Mouse (Mus musculus): Measurements from ENCODE around the gene Srgap1. TPM values are rescaled to one million over a fixed set of nuclear protein-coding genes. Genes with fewer than 3 reads are reported as not detected.

Srgap1 gene
- polyA plus RNA-seq, 1 experiment, result 4.9 TPM

- no peak for DNase-seq (ENCODE audit: low spot score)
These were observed 164.7 kb downstream of the Srgap1 start for GRCm38 (mm10) chr10:121882461-121882860.

- DNase-seq (ENCODE audit: low spot score), result no peak
These were observed 168.3 kb downstream of the Srgap1 start for GRCm38 (mm10) chr10:121878855-121879254.

- DNase-seq (ENCODE audit: low spot score), result no peak
These were observed 169.2 kb downstream of the Srgap1 start for GRCm38 (mm10) chr10:121877906-121878305.

DNA sequence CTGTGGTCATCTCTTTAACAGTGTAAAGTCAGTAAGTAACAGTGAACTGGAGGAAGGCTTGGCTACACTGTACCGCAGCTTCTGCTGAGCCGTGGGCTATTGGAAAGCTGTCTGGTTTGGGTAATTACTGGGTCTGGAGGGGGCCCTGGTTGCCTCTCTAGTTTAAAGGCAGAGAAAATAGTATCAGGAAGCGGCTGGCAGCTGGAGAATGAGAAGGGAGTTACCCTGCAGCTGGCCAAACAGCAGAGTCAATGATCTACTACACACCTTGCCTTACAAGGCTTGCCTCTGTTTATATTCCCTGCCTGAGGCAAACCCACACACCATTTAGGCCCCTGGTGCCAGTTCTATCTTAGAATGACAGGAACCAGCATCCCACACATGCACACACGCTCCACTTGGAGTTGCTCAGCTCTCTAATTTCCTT, 174.0 kb downstream of the Srgap1 start:
- no peak for DNase-seq (ENCODE audit: low spot score)

GRCm38 (mm10) chr10:121869941-121870340, 177.2 kb downstream of the Srgap1 start:
- DNase-seq (ENCODE audit: low spot score), result no peak

DNA sequence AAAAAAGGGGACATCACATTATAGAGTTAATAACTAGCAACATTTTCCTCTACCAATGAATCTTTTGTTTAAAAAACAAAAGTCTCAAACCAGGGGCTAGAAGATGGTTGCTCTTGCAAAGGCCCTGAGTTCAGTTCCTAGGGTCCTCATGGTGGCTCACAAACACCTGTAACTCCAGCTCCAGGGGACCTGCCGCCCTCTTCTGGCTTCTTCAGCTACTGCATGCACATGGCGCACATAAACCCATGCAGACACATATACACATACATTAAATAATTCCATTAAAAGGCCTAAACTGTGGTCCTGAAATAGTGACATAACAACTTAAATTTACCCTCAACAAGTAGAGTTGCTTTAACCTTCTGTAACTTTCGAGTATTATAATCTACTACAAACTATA, 178.9 kb downstream of the Srgap1 start:
- DNase-seq (ENCODE audit: low spot score), result no peak

DNA sequence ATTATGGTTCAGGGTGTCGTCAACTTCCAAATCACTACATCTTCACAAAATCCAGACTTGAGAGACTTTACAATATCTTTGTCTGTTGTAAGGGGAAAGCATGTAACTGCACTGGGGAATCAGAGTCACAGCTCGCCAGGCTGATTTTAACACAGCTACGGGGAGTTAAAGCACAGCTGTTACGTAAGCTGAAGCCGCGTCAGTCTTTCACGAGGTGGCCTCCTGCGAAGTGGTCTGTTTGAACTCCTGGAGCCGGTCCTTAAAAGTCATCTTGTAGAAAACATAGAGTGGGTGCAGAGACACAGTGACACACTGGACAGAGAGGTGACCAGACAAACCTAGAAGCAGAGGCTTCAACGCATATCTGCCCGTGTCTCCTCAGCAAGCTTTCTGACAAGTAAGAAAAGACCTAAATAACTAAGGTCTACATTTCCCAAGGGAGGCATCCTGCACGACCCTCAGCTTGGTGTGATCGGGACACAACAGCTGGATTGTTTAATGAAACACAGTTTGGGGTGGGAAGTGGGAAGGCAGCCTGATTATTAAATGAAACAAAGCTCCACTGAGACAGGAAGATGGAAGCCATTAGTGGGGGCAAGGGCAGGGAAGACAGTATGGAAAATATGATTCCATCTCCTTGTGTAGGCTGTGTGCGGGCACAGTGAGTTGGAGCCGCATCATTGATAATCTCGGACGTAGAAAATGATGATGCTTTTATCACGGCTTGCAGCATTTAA, 181.4 kb downstream of the Srgap1 start:
- DNase-seq (ENCODE audit: low spot score), result no peak

- DNase-seq (ENCODE audit: low spot score), result no peak
These were observed 186.2 kb downstream of the Srgap1 start for GRCm38 (mm10) chr10:121860924-121861323.

DNA sequence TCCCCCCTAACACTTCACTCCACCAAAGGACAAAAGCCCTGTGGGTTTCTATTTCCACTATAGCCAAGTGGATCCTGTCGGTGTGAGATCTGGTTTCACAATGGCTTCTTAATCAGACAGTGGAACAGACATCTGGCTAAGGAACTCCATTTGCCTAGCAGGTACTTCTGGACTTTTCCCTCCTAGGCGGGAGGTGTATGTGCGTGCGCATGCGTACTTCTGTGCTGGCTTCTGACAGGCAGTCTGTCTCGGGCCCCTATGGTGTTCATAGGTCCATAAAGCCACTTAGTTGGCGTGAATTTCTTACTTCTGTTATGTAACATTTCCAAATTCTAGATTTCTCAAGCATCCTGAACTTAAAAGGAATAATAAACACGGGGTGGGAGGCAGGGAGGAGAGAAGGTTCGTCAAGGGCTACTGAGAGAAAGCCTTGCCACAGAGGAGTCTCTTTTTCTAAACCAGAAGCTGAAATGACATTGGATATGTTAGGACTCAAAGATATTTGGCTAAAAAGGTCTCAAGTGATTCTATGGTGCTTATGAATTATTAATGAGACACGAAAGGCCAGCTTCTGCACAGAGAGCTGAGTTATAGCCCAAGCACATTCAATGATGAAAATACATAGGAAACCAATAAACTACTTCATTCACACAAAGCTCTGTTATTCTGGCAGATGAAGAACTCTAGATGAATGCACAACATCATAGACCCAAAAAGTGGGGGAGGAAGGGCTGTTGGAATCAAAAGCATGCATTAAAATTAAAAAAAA, 187.1 kb downstream of the Srgap1 start:
- no peak for DNase-seq (ENCODE audit: low spot score)

DNA sequence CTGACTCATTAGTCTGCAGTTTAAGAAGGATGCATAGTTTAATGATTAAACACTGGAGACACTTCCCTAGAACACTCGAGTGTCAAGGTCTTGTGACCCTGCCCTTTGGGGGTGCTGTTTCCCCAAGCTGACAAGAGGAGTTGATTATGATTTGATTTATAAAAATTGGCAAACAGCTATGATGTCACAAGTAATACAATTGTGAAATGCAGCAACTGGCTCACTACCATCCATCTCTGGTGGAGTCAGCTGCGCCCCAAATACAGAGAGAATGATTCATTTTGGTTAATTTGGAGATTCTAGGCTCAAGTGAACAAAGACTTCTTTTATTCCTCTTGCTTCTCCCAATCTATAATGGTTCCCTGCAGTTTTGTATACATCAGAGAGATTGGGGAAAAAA, 188.2 kb downstream of the Srgap1 start:
- DNase-seq (ENCODE audit: low spot score), result no peak

- no peak for DNase-seq (ENCODE audit: low spot score)
These were observed 189.0 kb downstream of the Srgap1 start for GRCm38 (mm10) chr10:121858086-121858485.

GRCm38 (mm10) chr10:121855863-121856446, 191.2 kb downstream of the Srgap1 start:
- DNase-seq (ENCODE audit: low spot score), result no peak

- DNase-seq (ENCODE audit: low spot score), result no peak
These were observed 193.7 kb downstream of the Srgap1 start for GRCm38 (mm10) chr10:121853385-121853808.

- DNase-seq (ENCODE audit: low spot score), result no peak
These were observed 197.6 kb downstream of the Srgap1 start for GRCm38 (mm10) chr10:121849496-121849895.

DNA sequence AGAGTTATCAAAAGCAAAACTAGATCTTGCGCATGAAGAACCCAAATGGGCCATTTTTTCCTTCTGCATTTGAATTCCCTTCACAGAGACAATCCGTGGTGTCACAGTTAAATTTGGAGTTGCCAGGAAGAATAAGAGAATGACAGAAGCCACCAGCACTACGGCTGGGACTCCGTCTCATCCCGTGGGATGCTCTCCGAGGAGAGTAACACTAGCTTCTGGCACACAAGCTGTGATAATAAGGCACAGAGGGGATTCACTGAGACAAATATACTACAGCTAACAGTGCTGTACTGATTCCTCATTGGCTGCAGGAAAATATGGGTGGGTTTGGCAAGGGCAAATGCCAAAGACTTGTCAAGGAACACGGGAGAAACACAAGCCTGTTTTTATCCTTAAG, 201.4 kb downstream of the Srgap1 start:
- no peak for DNase-seq (ENCODE audit: low spot score)

DNA sequence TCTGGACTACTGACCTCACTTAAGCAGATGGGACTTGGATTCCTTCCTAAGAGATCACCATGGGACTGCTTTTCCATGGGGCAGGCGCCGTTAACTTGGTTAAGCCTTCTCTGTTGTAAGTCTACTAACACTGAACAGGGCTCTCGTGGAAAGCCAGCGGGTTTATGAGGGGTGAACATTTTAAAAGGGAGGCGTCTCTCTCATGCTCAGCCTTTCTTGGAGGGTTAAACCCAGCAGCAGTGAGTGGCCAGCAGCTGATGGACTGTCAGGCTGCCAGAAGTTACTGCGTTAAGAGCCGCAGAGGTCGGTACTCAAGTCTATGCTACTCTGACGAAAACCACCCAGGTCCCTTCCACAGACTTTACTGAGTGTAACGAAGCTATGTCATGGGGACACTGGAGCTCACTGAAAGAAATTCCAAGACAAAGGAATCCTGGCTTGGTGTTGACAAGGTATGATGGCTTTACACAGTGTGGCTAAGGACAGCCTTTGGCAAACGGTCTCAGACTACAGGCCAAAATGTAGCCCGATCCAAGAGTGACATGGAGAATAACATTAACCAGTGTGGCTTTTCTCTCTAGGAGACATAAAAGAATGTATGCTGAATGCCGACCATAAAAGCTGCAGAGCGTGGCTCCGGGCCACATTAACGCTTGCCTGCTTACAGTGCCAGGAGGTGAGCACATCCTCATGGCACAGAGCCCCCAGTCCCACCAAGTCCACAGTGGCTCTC, 209.8 kb downstream of the Srgap1 start:
- DNase-seq (ENCODE audit: low spot score), result peak; percentile 25

GRCm38 (mm10) chr10:121836507-121837165, 210.5 kb downstream of the Srgap1 start:
- peak; percentile 39 for DNase-seq (ENCODE audit: low spot score)

DNA sequence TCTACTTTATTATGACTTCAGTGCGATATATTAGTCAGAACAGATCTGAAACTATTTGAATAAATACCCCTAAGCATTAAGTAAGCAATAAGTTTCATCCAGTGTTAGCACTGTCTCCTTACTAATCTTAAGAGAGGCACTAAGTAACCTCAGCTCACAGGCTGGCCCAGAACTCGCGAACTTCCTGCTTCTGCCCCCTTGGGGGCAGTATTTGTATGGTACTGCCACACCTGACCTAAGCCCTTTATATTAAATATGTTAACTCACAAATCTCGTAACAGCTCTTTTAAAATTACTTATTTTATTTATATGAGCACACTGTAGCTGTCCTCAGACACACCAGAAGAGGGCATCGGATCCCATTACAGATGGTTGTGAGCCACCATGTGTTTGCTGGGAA, 213.7 kb downstream of the Srgap1 start:
- no peak for DNase-seq (ENCODE audit: low spot score)

DNA sequence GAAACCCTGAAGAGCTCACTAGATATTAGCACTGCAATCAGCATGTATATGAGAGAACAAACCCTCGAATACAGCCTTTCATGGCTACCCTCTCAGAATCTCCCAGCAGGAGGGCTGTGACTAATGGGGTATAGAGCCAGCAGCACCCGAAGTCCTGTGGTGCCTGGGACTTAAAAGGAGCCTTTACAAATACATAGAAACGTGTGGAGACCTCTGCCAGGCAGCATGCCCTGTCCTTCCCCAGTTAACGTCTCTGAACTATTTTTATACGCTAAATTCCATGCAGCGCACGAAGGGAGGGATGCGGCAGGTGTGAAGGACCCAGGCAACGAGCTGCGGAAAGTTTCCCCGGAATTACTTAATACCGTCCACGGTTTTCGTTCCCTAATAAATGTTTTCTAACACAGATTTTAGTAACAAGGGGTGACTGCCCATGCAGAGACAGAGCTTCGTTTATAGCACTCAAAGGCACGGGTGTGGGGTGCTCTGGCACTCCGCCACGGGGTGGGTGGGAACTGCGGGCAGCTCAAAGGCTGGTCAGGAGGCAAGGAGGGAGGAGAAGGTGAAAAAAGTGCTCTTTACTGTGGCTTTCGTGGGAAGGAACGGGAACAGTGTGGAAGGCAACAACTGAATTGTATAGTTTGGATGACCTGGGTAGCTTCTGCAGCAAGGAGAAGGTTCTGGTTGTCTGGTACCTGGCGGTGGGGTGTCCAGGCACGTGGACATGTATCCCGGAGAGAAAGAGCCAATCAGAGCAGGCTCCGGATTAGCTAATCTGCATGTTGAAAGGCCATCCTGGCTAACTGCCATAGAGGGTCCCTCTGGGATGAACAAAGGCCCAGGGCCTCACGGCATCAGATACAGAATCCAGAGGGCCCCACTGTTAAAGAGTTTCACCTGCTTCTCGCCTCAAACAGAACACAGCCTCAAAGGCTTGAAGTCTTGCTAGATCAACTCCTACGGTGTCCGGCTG, 216.5 kb downstream of the Srgap1 start:
- DNase-seq (ENCODE audit: low spot score), result no peak

DNA sequence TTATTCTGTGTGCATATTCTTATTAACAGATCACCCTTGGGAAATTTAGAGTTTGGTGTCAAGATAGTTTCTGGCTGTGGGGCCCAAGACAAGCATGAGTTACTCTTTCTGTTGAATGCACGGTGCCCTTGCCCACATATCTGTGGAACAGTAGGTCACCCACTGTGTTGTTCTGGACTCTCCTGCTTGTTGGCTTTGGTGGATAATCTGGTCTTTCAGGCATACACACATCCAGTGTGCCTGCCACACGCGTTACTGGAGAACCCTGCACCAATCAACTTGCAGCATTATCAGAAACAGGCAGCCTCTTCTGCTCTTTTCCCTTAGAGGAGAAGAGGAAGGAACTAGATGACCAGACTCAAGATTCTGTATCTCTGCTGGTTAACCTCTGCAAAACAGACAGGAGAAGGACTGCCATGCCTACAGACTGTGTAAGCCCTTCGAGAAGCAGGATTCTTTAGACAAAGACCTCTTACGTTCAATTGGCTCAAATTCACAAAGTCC, 217.3 kb downstream of the Srgap1 start:
- no peak for DNase-seq (ENCODE audit: low spot score)
